Mouse (Mus musculus): ENCODE measurements around the gene Prpsap1. TPM values are rescaled to one million over a fixed set of nuclear protein-coding genes. Genes with fewer than 3 reads are reported as not detected.

Prpsap1 gene
- polyA plus RNA-seq, 1 experiment from 2014 or later, result 196 TPM

DNA sequence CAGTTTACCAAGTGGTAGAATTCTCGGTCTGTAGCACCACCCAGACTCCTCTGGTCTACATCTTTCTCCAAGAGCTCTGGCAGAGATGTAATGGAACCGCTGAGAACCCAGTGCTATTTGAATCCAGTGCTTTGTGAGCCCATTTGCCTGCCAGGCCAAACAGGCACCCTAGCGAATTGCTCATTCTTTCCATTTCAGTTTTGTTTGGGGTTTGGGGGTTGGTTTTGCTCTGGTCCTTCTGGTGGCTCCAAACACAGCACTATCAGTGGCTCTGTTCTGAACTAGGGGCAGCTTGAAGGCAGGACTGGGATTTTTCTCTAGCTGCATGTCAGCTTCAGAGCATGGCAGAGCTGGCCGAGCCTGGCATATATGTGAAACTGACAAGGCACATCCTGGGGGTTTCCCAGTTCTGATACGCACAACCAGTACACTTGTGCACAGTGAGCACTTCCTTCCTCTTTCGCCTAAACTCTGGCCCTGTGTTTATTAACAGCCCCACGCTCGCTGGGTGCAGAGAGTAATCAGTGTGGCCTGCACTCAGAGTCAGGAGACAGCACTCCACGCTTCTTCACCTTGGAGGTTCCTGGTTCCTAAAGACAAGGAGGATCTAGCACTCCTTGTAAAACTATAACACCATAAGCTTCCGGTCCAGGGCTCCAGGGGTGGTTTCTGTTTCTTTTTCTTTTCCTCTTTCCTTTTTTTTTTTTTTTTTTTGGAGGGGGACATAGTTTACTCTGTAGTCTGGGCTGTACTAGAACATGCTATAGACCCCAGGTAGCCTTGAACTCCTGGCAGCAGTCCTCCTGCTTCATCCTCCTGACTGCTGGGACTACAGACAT is 70.0 kb downstream of the Prpsap1 start:
- no peak overlapping the region for H3K4me2 ChIP-seq
- H3K4me3 ChIP-seq (replicated peaks), result no peak overlapping the region
- H3K9ac ChIP-seq, result no peak overlapping the region
- peaks cover 1% of the 10 kb centered on the region; the same call in 1 of the 2 replicates for H3K4me1 ChIP-seq
- H3K36me3 ChIP-seq, result no peaks in the 10 kb centered on the region
- no peak for ATAC-seq (ENCODE audit: insufficient read depth, low FRiP score, low read depth)
- no peaks in the 10 kb centered on the region for H3K27me3 ChIP-seq (replicated peaks)
- no peaks in the 10 kb centered on the region for H3K9me3 ChIP-seq
- 65% methylated on average over 10 of the region's 10 CpGs for WGBS
- peak overlapping the region; percentile 21; the same call in 1 of the 2 replicates for H3K27ac ChIP-seq

DNA sequence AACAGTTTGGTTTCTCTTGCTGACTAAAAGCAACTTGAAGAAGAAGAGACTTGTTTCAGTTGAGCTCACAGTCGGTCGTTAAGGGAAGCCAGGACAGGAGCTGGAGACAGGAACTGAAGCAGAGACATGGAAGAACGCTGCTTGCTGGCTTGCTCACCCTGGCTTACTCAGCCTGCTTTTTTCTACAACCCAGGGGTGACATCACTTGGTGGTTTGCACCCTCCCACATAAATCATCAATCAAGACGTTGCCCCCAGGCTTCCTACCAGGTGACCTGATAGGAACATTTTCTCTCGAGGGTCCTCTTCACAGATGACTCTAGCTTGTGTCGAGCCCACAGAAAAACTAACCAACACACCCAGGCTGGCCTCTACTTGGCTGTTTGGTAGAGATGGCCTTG is 70.8 kb downstream of the Prpsap1 start:
- Histone ChIP-seq H3K27me3 (replicated peaks) (no peaks in the 10 kb centered on the region), H3K4me3 (replicated peaks) (no peak overlapping the region), H3K36me3 (no peaks in the 10 kb centered on the region), H3K9me3 (no peaks in the 10 kb centered on the region), H3K9ac (no peak overlapping the region), H3K4me2 (no peak overlapping the region), H3K4me1 (peaks cover 8% of the 10 kb centered on the region; the same call in 1 of the 2 replicates), H3K27ac (no peak overlapping the region)
- no peak for ATAC-seq (ENCODE audit: insufficient read depth, low FRiP score, low read depth)
- WGBS, result 75% methylated on average over 6 of the region's 6 CpGs

DNA sequence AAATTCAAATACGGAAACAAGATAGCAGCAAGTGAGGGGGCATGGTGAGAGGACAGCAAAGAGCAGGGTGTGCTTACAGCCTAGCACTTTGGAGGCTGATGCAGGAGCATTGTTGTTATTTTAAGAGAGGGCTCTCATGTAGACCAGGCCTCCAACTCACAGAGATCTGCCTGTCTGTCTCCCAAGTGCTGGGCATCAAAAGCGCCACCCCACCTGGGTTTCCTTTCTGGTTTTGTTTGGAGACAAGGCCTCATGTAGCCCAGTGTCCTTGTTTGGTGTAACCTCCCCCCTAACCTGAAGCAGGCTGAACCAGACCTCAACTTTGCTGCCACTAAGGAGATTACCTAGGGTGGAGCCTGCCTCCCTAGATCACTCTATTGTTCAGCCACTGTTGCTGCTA is 71.4 kb downstream of the Prpsap1 start:
- Histone ChIP-seq H3K4me1 (peaks cover 9% of the 10 kb centered on the region; the same call in 1 of the 2 replicates), H3K4me2 (no peak overlapping the region), H3K9me3 (no peaks in the 10 kb centered on the region), H3K36me3 (no peaks in the 10 kb centered on the region), H3K4me3 (replicated peaks) (no peak overlapping the region), H3K27me3 (replicated peaks) (no peaks in the 10 kb centered on the region), H3K9ac (no peak overlapping the region), H3K27ac (no peak overlapping the region)
- no peak for ATAC-seq (ENCODE audit: insufficient read depth, low FRiP score, low read depth)
- WGBS, result 91% methylated on average over 2 of the region's 2 CpGs

DNA sequence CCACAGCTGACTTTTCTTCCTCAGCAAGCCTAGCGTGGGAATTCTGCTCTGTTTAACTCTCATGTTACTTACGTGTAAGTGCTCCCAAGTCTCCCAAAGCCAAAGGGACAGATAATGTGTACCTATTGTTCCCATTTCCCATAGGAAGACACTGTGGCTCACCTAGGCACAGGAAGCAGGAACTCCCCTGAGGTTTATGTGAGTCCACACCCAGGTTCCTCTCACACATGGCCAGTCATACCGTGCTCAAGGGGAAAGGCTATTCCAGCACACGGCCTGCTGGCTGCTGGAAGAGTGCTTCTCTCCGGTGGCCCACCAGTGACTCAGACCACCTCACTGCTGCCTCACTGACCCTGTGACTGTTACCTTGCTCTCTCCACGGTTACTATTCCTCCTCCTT is 72.9 kb downstream of the Prpsap1 start:
- no peak overlapping the region for H3K4me2 ChIP-seq
- no peaks in the 10 kb centered on the region for H3K27me3 ChIP-seq (replicated peaks)
- H3K4me1 ChIP-seq, result peaks cover 13% of the 10 kb centered on the region; the same call in 1 of the 2 replicates
- H3K4me3 ChIP-seq (replicated peaks), result no peak overlapping the region
- H3K9me3 ChIP-seq, result no peaks in the 10 kb centered on the region
- no peak overlapping the region for H3K27ac ChIP-seq
- no peak overlapping the region for H3K9ac ChIP-seq
- H3K36me3 ChIP-seq, result no peaks in the 10 kb centered on the region
- 65% methylated on average over 6 of the region's 6 CpGs for WGBS
- ATAC-seq (ENCODE audit: insufficient read depth, low FRiP score, low read depth), result no peak

Other genes starting within 250 kb of the Prpsap1 start
- gene Srp68, start 220.0 kb downstream of the Prpsap1 start, polyA plus RNA-seq (2015; fragmentation: Nextera tagmentation; extraction: Ambion mirVana), result 89.5 and 101 TPM in 2 replicates
- 0.15 and 0.35 TPM in 2 replicates for gene Galr2, start 213.3 kb downstream of the Prpsap1 start, polyA plus RNA-seq (2015; fragmentation: Nextera tagmentation; extraction: Ambion mirVana)
- gene Exoc7, start 187.0 kb downstream of the Prpsap1 start, polyA plus RNA-seq (2015; fragmentation: Nextera tagmentation; extraction: Ambion mirVana), result 52.3 and 52.9 TPM in 2 replicates
- 0.97 and 1.1 TPM in 2 replicates for gene Foxj1, start 158.8 kb downstream of the Prpsap1 start, polyA plus RNA-seq (2015; fragmentation: Nextera tagmentation; extraction: Ambion mirVana)
- 13.5 and 14.5 TPM in 2 replicates for gene Rnf157, start 81.2 kb downstream of the Prpsap1 start, polyA plus RNA-seq (2015; fragmentation: Nextera tagmentation; extraction: Ambion mirVana)
- 37.7 and 37.9 TPM in 2 replicates for gene Ubald2, start 60.1 kb downstream of the Prpsap1 start, polyA plus RNA-seq (2015; fragmentation: Nextera tagmentation; extraction: Ambion mirVana)
- gene Qrich2, start 28.0 kb downstream of the Prpsap1 start, polyA plus RNA-seq (2015; fragmentation: Nextera tagmentation; extraction: Ambion mirVana), result 0.46 and 0.50 TPM in 2 replicates
- 15.3 and 20.7 TPM in 2 replicates for gene Sphk1, start 36.7 kb upstream of the Prpsap1 start, polyA plus RNA-seq (2015; fragmentation: Nextera tagmentation; extraction: Ambion mirVana)
- 12.5 and 14.0 TPM in 2 replicates for gene Ube2o, start 87.2 kb upstream of the Prpsap1 start, polyA plus RNA-seq (2015; fragmentation: Nextera tagmentation; extraction: Ambion mirVana)
- gene Aanat, start 92.2 kb upstream of the Prpsap1 start, polyA plus RNA-seq (2015; fragmentation: Nextera tagmentation; extraction: Ambion mirVana), result 0.09 TPM in 1 of 2 replicates, not detected in the other
- 7.4 and 7.5 TPM in 2 replicates for gene Rhbdf2, start 132.8 kb upstream of the Prpsap1 start, polyA plus RNA-seq (2015; fragmentation: Nextera tagmentation; extraction: Ambion mirVana)
- 1.2 and 1.3 TPM in 2 replicates for gene Prcd, start 159.3 kb upstream of the Prpsap1 start, polyA plus RNA-seq (2015; fragmentation: Nextera tagmentation; extraction: Ambion mirVana)
- 16.7 and 17.7 TPM in 2 replicates for gene Cygb, start 160.1 kb upstream of the Prpsap1 start, polyA plus RNA-seq (2015; fragmentation: Nextera tagmentation; extraction: Ambion mirVana)

Data from stomach, embryonic 15.5 days (tissue).